Mouse (Mus musculus) right cerebral cortex, postnatal 14 days (tissue): ENCODE results near the gene Traf2.
A peak's percentile ranks its signal among the peaks of the same experiment; 100 is the strongest.

ENCODE experiments used
- DNase-seq: peaks from one replicate; pipeline ENCODE4 v3.0.0; 2022

Traf2 gene

DNA sequence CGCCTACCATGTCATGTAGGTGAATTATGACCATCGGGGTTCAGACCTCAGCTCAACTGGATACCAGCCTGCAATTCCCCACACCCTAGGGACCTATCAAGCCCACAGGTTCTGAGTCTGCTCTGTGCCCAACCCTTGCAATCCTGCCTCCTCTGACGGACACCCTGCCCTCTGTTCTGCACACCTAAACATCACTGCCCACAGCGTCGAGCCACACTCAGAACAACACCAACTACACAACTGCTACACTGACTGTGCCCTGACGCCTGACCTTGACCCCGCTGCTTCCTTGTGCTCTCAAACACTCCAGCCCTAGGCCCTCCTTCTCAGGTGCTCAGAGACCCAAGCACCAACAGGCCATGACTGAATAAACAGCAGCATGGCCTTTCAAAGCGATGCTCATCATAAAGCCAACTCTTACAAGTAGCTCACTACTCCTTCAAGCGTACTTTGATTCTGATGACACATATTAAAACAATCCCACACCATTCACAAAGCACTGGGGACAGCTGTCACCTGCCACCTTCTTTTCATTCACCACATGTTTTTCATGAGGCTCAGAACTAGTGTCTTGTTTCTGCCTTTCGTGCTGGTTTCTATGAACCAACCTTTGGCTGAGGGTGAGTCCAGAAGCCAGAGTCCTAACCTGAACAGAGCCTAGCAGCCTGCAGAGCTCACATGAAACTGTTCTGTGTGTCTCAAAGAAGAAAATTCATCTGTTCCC, 4.9 kb downstream of the Traf2 start:
- DNase-seq: no peak

DNA sequence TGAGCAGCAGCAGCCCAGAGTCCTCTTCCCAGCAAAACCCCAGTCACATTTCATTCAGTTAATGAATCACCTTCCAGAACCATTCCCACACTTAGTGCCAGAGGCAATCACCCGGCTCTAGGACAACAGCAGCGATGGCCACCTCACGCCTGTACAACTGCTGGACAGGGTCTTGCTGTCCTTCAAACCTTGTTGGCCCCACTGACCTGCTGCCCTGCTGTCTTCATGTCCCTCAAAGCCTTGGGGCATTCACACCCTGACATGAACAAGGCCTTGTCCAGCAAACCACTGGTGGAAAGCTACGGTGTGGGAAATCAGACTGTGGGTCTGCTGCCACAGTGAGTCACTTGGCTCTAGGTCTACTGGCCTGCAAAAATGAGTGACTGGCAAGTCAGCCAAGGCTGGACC, 6.2 kb downstream of the Traf2 start:
- no peak for DNase-seq

DNA sequence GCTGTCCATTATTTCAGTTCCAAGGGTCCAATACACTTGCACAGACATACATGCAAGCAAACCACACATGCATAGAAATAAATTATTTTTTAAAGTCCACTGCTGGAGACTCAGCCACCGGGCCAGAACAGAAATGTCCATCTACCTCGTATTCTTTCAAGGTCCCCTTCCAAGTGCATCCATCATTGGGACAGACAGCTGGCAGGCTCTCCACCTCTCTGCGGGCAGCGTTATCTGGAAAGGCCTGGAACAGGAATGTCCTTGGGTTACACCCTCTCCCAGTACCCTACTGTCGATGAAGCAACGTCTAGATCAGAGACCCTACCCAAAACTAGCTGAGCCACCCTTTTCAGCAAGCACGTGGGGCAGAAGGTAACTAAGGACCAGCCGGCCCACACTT, 10.2 kb downstream of the Traf2 start:
- DNase-seq: no peak

DNA sequence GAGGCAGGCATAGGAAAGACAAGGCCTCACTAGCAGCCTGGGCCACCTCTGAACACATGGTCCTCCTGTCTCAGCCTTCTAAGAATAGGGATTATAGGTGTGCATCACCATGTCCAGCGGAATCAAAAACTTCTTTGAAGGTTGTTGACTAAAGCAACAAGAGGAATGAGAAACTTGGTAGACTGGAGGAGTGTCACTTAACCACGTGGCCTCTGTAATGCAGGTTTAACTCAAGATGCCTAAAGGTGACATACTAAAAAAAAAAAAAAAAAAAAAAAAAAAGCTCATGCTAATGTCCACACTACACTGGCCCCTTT, 11.9 kb downstream of the Traf2 start:
- DNase-seq: no peak

- peak; percentile 15 for DNase-seq
Observed at GRCm38 (mm10) chr2:25534178-25534865, 12.4 kb downstream of the Traf2 start.

DNA sequence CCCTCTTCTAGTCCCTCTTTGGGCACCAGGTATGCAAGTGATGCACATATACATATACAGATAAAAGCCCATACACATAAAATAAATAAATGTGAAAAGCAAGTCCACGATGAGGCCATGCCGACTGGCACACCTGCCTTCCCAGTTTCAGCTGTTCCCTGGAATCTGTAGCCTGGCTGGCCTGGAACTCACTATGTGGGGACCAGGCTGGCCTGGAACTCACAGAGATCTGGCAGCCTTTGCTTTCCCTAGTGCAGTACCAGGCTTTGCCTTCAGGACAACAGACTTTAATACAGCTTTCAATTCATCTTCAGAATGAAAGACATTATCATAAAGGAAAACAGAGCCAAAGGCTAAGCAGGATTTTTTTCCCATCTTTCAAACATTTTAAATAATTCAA, 13.0 kb downstream of the Traf2 start:
- DNase-seq: no peak

GRCm38 (mm10) chr2:25526510-25527302, 20.0 kb downstream of the Traf2 start:
- no peak for DNase-seq

DNA sequence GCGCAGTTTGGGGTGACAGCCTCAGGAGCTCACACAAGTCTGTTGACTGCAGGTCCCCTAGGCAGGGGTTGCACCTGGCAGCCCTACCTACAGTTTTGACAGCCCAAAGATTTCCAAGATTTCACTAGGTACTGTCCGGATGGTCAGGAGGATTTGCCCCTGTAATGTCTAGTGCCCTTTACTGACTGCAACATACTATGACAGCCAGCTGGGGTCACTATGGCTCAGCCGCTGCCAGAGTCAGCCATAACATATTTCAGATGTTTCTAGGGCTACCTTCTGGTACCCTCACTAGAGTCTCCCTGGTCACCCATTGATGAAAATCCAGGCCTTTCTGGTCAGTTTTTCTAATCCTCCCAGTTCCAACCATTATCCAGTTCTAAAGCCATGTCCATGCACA, 36.8 kb downstream of the Traf2 start:
- no peak for DNase-seq

DNA sequence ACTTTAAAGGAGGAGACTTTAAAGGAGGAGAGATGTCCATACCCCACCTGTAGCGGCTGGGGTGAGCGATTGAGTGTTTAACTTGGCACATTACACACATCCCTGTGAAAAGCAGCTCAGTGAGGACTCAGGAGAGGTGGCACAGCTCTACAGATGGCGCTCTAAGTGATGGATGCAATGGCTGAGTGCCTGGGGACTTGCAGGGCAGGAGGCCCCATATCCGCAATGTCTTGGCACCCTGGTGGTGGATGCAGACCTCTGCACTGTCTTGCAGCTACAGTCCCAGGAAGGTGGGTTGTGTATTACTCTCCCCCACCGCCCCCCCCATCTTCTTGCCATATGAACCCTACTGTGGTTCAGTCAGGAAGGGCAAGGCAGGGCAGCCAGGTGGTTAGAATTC, 39.8 kb downstream of the Traf2 start:
- DNase-seq: no peak

GRCm38 (mm10) chr2:25505860-25506259, 40.9 kb downstream of the Traf2 start:
- DNase-seq: no peak

- no peak for DNase-seq
Observed at GRCm38 (mm10) chr2:25505000-25505399, 41.7 kb downstream of the Traf2 start.

GRCm38 (mm10) chr2:25504538-25504937, 42.2 kb downstream of the Traf2 start:
- no peak for DNase-seq

GRCm38 (mm10) chr2:25502726-25503125, 44.0 kb downstream of the Traf2 start:
- no peak for DNase-seq

- DNase-seq: no peak
Observed at GRCm38 (mm10) chr2:25501593-25502486, 44.9 kb downstream of the Traf2 start, which contains the start of gene C8g. C8g (minus strand) TSS chr2:25501719.

- DNase-seq: peak; percentile 86
Observed at GRCm38 (mm10) chr2:25500576-25501405, 45.9 kb downstream of the Traf2 start, which contains the start of gene Fbxw5. Fbxw5 (plus strand) TSS chr2:25500750.

DNA sequence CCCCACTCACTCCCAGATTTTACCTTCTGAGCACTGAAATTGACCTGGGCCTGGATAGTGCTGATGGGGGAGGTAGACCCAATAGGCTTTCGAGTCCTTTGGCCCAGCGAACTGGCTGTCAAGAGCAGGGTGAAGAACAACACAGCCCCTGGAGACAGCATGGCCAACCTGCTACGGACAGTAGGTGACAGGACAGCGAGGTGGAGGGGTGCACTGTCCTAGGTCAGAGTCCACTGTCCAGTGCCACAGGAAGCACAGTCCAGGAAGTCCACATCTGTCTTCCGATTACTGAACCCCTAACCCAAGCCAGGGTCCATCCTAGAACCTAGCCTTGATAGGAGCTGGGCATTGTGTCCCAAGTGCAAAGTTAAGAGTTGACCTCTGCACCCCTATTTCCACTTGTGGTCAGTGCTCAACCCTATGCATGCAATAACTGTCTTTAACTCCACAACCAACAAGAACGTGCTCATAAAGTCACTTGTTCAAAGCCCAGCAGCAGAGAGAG, 46.6 kb downstream of the Traf2 start:
- DNase-seq: no peak

- DNase-seq: no peak
Observed at GRCm38 (mm10) chr2:25498622-25499478, 47.9 kb downstream of the Traf2 start.

DNA sequence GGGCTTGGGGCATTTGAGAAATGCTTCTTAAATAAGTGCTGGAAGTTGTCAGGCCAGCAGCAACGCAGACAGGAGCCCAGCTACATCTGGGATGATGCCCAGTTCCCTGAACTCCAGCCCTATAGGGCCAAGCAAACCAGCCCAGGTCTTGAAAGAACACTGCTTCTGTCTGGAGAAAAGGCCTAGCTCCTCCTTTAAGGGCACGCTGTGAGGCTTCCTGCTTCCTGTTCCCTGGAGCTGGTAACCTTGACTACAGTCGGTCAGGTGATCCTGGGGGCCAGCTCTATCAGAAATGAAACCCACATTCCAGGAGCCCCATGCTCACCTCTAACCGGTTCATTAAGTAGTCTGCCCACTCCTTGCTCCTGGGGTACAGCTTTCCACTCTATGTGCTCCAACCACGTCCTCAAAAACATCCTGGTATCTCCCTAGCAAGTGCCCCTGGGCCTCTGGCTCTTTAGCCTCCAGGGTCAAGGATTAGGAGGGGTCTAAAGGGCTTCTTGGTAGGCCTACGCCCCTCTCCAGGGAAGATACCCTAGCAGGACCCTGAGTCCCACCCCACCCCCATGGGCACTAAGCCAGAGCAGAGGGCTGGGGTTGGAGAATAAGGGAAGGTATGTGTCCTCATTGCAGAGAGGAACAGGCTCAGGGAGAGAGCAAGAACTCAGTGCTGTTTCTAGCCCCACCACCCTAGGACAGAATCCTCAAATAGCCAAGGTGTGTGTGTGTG, 48.7 kb downstream of the Traf2 start:
- no peak for DNase-seq

- DNase-seq: no peak
Observed at GRCm38 (mm10) chr2:25496462-25496861, 50.3 kb downstream of the Traf2 start.

- no peak for DNase-seq
Observed at GRCm38 (mm10) chr2:25493476-25493961, 53.2 kb downstream of the Traf2 start, which contains the start of gene Lcn12. Lcn12 (minus strand) TSS chr2:25493911.
